Mouse (Mus musculus) midbrain, embryonic 14.5 days (tissue): ENCODE measurements around the gene Tmed2. TPM values are rescaled to one million over a fixed set of nuclear protein-coding genes. Genes with fewer than 3 reads are reported as not detected.
"Not testable (repeated sequence)": the region's sequence is repeated elsewhere in the genome, so short reads cannot be mapped to it uniquely, and the experiment has no call there.

ENCODE experiments used
- ATAC-seq: fragments of 200-750 bp; cut with Nextera tagmentation; 2 replicates; pipeline ENCODE4 v1.8.0; 2017; ENCODE audit warnings: moderate number of reproducible peaks, moderate library complexity; ENCODE audit not compliant: low FRiP score, low TSS enrichment
- DNase-seq: peaks from one replicate; pipeline ENCODE4 v3.0.0-alpha.2; 2015
- H3K27ac ChIP-seq: fragments of 300-500 bp; sonication (generic); replicated peaks from 2 replicates; pipeline ENCODE4 v1.5.1; 2014; ENCODE audit warnings: mild to moderate bottlenecking, low read depth, low read length, moderate library complexity
- H3K27me3 ChIP-seq: fragments of 300-500 bp; sonication (generic); 2 replicates; pipeline ENCODE4 v1.6.1; 2014; ENCODE audit warnings: low read length, control low read depth, mixed read lengths; ENCODE audit not compliant: control insufficient read depth, insufficient read depth
- H3K36me3 ChIP-seq: fragments of 300-500 bp; sonication (generic); 2 replicates; pipeline ENCODE4 v1.6.1; 2014; ENCODE audit warnings: low read length, control low read depth; ENCODE audit not compliant: control insufficient read depth, insufficient read depth
- H3K4me1 ChIP-seq: fragments of 300-500 bp; sonication (generic); 2 replicates; pipeline ENCODE4 v1.6.1; 2014; ENCODE audit warnings: mild to moderate bottlenecking, antibody characterized with exemption, low read length, control low read depth; ENCODE audit not compliant: control insufficient read depth, insufficient read depth
- H3K4me2 ChIP-seq: fragments of 300-500 bp; sonication (generic); 2 replicates; pipeline ENCODE4 v1.6.1; 2014; ENCODE audit warnings: mild to moderate bottlenecking, low read length, moderate library complexity
- H3K4me3 ChIP-seq: fragments of 300-500 bp; sonication (generic); replicated peaks from 2 replicates; pipeline ENCODE4 v1.5.1; 2014; ENCODE audit warnings: low read depth, low read length
- H3K9ac ChIP-seq: fragments of 300-500 bp; sonication (generic); replicated peaks from 2 replicates; pipeline ENCODE4 v1.6.1; 2014; ENCODE audit warnings: mild to moderate bottlenecking, low read length, moderate library complexity
- H3K9me3 ChIP-seq: fragments of 300-500 bp; sonication (generic); 2 replicates; pipeline ENCODE4 v1.6.1; 2016; ENCODE audit warnings: low read length, control low read depth, mixed read lengths; ENCODE audit not compliant: control insufficient read depth
- WGBS: fragments of 180-500 bp; shearing (Covaris S2); extraction: QIAGEN DNeasy Blood & Tissue Kit; methylation state at CpG from one replicate; pipeline ENCODE4 v1.1.7; 2014; 5-methylcytosine and 5-hydroxymethylcytosine counted together
- polyA plus RNA-seq: library from polyadenylated mRNA; unstranded; fragments of >200 nt; fragmentation: Nextera tagmentation; extraction: Ambion mirVana; gene quantifications from 2 replicates; pipeline ENCODE4 v1.2.1, GENCODE M21; 2014

The Tmed2 gene
- polyA plus RNA-seq, 1 experiment from 2014 or later, result 369 TPM

DNA sequence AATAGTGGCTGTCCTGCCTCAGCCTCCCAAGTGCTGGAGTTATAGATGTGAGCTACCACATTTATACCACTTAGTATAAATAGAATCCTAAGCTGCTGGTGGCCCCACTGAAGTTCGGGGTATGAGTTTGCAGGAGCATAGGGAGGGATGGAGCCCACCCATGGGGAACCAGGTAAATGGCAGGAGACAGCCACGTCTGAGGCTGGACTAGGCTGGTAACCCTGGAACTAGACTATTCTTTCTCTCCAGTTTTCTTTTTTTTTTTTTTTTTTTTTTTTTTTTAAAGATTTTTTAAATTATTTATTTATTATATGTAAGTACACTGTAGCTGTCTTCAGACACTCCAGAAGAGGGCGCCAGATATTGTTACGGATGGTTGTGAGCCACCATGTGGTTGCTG, 40.5 kb upstream of the Tmed2 start:
- 83% methylated on average over 2 of the region's 4 CpGs for WGBS
- H3K4me1 ChIP-seq, ATAC-seq, H3K9ac ChIP-seq, DNase-seq, H3K9me3 ChIP-seq, H3K4me3 ChIP-seq, H3K27ac ChIP-seq, H3K4me2 ChIP-seq, H3K27me3 ChIP-seq: not testable (repeated sequence)
- peaks cover 18% of the 10 kb centered on the region for H3K36me3 ChIP-seq

DNA sequence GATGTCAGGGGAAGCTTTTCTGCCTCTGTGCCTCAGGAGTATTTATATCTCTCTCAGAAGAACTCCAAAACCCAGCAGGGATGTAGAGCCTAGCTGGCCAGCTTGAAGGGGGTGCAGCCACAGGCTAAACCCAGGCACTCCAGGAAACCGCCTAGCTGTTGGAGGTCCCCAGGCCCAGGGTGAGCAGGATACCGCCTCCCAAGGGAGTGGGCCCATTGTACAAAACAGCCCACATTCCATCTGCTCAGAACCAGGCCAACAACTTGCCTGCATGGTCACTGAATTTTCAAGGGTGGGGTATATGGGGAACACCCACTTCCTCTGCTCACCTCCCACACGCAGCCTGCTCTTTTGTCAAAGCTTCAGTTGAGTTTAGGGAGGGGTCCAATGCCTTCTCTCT, 39.9 kb upstream of the Tmed2 start:
- DNase-seq (no peak), ATAC-seq (no peak)
- no peak overlapping the region for H3K27ac ChIP-seq
- H3K36me3 ChIP-seq, result peaks cover 18% of the 10 kb centered on the region
- no peaks in the 10 kb centered on the region for H3K4me1 ChIP-seq
- H3K4me2 ChIP-seq, result no peak overlapping the region
- no peak overlapping the region for H3K9ac ChIP-seq
- no peak overlapping the region for H3K4me3 ChIP-seq
- H3K27me3 ChIP-seq, result no peaks in the 10 kb centered on the region
- 95% methylated on average over 3 of the region's 3 CpGs for WGBS
- H3K9me3 ChIP-seq, result no peaks in the 10 kb centered on the region

GRCm38 (mm10) chr5:124501541-124501940, 39.0 kb upstream of the Tmed2 start:
- H3K9ac ChIP-seq, result no peak overlapping the region
- no peak for DNase-seq
- no peak overlapping the region for H3K4me3 ChIP-seq
- peaks cover 18% of the 10 kb centered on the region for H3K36me3 ChIP-seq
- WGBS, result 94% methylated on average over 10 of the region's 10 CpGs
- ATAC-seq, result no peak
- H3K9me3 ChIP-seq, result no peaks in the 10 kb centered on the region
- H3K4me2 ChIP-seq, result no peak overlapping the region
- no peaks in the 10 kb centered on the region for H3K4me1 ChIP-seq
- H3K27ac ChIP-seq, result no peak overlapping the region
- H3K27me3 ChIP-seq, result no peaks in the 10 kb centered on the region

DNA sequence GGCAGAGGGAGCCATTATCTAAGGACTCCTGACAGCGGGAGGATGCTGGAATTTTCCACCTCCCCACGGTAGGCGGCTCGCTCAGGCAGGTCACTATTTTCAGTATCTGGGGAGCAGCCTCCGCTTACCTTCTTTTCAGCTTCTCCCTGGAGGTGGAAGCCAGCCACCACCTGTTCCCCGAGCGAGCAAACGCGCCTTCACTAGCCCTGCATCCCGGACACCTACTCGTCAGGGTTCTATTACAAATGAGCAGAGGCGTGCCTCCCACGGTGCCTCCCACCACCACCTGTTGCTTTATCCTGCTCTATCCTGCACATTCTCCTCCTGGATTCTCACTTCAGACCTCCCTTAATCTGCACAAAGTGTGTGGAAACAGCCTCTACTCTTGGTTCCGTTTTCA, 36.8 kb upstream of the Tmed2 start:
- WGBS, result 69% methylated on average over 14 of the region's 14 CpGs
- Histone ChIP-seq H3K9ac (no peak overlapping the region), H3K27me3 (no peaks in the 10 kb centered on the region), H3K4me1 (no peaks in the 10 kb centered on the region), H3K27ac (no peak overlapping the region), H3K4me2 (no peak overlapping the region), H3K36me3 (peaks cover 15% of the 10 kb centered on the region), H3K4me3 (no peak overlapping the region), H3K9me3 (no peaks in the 10 kb centered on the region)
- DNase-seq (no peak), ATAC-seq (no peak)

DNA sequence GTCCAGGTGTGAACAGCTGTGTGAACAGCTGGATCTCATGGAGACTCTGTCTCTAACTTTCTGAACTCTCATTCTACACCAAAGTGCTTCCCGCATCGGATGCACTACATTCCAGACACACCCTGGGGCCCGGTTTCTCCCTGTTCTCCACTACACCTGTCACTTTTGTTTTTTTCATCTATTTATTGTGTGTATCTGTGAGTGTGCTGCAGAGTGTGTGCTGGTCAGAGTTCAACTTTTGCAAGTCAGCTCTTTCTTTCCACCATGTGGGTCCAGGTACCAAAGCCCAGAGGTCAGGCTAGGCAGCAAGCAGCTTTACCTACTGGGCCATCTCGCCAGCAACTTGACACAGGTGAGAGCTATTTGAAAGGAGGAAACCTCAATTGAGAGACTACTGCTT, 35.3 kb upstream of the Tmed2 start:
- 95% methylated on average over 4 of the region's 4 CpGs for WGBS
- Histone ChIP-seq H3K9ac (no peak overlapping the region), H3K9me3 (no peaks in the 10 kb centered on the region), H3K27me3 (no peaks in the 10 kb centered on the region), H3K4me1 (no peaks in the 10 kb centered on the region), H3K27ac (no peak overlapping the region), H3K4me3 (no peak overlapping the region), H3K4me2 (no peak overlapping the region), H3K36me3 (peaks cover 15% of the 10 kb centered on the region)
- ATAC-seq (no peak), DNase-seq (no peak)

DNA sequence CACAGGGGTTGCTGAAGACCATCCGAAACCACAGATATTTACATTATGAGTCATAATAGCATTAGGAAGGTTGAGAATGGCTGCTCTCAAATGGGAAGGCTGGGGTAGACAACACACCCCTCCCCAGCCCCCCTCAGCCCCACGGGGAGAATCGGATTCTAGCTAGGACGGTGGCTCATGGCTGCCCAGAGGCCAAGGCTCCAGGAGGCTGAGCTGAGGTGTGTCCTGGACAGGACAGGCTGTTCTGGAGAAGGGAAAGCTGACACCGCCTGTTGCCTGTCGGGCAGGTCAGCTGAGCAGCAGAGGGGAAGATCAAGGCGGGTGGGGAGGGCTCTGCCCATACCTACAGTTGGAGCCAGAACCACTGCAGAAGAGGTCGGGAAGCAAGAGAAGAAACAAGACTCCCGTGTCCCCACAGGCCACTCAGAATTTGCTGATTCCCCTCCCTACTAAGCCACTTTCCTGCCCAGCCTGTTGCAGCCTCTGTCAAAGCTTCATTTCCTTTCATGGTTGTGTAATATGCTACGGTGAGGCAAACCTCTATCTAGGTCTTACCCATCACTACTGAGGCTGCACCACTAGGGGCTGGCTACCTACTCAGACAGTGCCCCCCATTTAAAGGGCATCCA, 33.6 kb upstream of the Tmed2 start:
- H3K27ac ChIP-seq, result no peak overlapping the region
- peaks cover 11% of the 10 kb centered on the region for H3K36me3 ChIP-seq
- no peaks in the 10 kb centered on the region for H3K4me1 ChIP-seq
- no peaks in the 10 kb centered on the region for H3K27me3 ChIP-seq
- no peak overlapping the region for H3K9ac ChIP-seq
- H3K4me2 ChIP-seq, result no peak overlapping the region
- DNase-seq, result no peak
- ATAC-seq, result no peak
- WGBS, result 86% methylated on average over 10 of the region's 10 CpGs
- no peaks in the 10 kb centered on the region for H3K9me3 ChIP-seq
- no peak overlapping the region for H3K4me3 ChIP-seq

GRCm38 (mm10) chr5:124509200-124509599, 31.3 kb upstream of the Tmed2 start:
- Histone ChIP-seq H3K9ac (no peak overlapping the region), H3K4me2 (no peak overlapping the region), H3K36me3 (peaks cover 13% of the 10 kb centered on the region), H3K27ac (no peak overlapping the region), H3K27me3 (no peaks in the 10 kb centered on the region), H3K9me3 (no peaks in the 10 kb centered on the region), H3K4me1 (no peaks in the 10 kb centered on the region), H3K4me3 (no peak overlapping the region)
- DNase-seq (no peak), ATAC-seq (no peak)
- WGBS, result 89% methylated on average over 6 of the region's 6 CpGs

DNA sequence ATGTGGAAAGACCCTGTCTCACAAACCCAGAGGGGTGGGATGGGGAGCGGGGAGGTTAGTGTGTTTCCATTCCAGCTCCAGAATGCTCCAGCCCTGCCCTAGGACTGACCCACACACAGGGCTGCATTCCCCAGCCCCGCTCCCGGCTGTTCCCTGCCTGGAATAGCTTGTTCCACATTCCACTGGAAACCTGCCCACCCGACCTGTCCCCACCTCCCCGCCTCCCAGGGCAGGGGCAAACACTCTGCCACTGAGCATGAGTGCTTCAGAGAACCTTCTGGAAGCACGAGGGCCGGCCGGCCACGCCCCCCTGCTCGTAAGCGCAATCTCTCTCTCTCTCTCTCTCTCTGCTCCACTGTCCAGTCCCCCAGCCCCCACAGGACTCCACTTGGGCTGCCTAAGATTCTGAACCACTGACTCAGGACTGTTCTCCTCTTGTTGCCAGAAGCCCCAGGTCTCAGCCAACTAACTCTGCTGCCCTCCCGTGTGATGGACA, 30.7 kb upstream of the Tmed2 start:
- H3K27me3 ChIP-seq, result no peaks in the 10 kb centered on the region
- WGBS, result 80% methylated on average over 12 of the region's 12 CpGs
- no peaks in the 10 kb centered on the region for H3K9me3 ChIP-seq
- no peak overlapping the region for H3K9ac ChIP-seq
- no peak overlapping the region for H3K4me3 ChIP-seq
- ATAC-seq (no peak), DNase-seq (no peak)
- H3K27ac ChIP-seq, result no peak overlapping the region
- no peaks in the 10 kb centered on the region for H3K4me1 ChIP-seq
- H3K4me2 ChIP-seq, result no peak overlapping the region
- H3K36me3 ChIP-seq, result peaks cover 16% of the 10 kb centered on the region

GRCm38 (mm10) chr5:124510536-124511050, 29.9 kb upstream of the Tmed2 start:
- 90% methylated on average over 10 of the region's 10 CpGs for WGBS
- ATAC-seq (no peak), DNase-seq (no peak)
- Histone ChIP-seq H3K4me1 (no peaks in the 10 kb centered on the region), H3K4me2 (no peak overlapping the region), H3K9me3 (no peaks in the 10 kb centered on the region), H3K27ac (no peak overlapping the region), H3K27me3 (no peaks in the 10 kb centered on the region), H3K9ac (no peak overlapping the region), H3K36me3 (peaks cover 14% of the 10 kb centered on the region), H3K4me3 (no peak overlapping the region)
